Mouse (Mus musculus) cerebellum, adult 8-10 months (tissue): Measurements from ENCODE around the gene Atp11a.

Experiments used
- DNase-seq: peaks from one replicate; pipeline ENCODE4 v3.0.0; 2022

The Atp11a gene

DNA sequence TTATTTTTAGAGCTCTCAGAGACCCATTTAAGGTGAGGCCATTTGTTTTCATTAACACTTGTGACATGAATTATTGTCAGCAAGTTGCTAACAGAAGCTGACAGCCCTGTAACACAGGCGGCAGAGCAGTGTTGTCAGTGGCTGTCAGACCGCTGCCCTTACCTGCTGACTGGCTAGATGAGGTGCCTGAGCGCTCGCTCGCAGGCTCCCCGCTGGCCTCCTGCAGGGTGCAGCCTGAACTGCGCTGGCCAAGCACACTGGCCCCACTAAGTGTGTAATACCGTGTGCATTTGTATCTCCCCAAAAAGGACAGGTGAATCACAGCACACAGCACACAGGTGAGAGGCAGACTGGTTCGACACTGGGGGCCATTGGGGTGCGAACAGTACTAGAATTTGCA lies 67.7 kb downstream of the Atp11a start:
- DNase-seq: no peak

GRCm38 (mm10) chr8:12825236-12825635 lies 68.4 kb downstream of the Atp11a start:
- DNase-seq: no peak

GRCm38 (mm10) chr8:12825686-12826237 lies 68.9 kb downstream of the Atp11a start:
- DNase-seq: no peak

DNA sequence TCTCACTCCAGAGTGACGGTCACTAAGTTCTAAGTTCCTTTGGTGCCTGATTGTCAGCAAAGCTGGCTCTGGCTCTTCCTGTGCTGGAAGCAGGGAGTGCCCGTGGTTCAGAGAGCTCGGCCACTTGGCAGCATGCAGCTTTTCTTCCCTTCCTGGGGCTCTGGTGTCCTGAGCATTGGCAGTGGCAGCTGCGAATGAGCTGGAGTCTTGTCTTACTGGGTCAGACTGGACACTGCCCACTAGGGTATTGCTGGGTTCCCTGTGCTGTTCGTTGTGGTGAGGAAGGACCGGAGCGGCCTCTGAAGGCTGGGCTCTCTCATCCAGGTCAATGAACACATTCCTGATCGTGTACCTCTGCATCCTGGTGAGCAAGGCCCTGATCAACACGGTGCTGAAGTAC lies 70.3 kb downstream of the Atp11a start:
- DNase-seq: no peak

- DNase-seq: no peak
Observed at GRCm38 (mm10) chr8:12828298-12828697, 71.5 kb downstream of the Atp11a start.

- no peak for DNase-seq
Observed at GRCm38 (mm10) chr8:12829381-12829780, 72.6 kb downstream of the Atp11a start.

DNA sequence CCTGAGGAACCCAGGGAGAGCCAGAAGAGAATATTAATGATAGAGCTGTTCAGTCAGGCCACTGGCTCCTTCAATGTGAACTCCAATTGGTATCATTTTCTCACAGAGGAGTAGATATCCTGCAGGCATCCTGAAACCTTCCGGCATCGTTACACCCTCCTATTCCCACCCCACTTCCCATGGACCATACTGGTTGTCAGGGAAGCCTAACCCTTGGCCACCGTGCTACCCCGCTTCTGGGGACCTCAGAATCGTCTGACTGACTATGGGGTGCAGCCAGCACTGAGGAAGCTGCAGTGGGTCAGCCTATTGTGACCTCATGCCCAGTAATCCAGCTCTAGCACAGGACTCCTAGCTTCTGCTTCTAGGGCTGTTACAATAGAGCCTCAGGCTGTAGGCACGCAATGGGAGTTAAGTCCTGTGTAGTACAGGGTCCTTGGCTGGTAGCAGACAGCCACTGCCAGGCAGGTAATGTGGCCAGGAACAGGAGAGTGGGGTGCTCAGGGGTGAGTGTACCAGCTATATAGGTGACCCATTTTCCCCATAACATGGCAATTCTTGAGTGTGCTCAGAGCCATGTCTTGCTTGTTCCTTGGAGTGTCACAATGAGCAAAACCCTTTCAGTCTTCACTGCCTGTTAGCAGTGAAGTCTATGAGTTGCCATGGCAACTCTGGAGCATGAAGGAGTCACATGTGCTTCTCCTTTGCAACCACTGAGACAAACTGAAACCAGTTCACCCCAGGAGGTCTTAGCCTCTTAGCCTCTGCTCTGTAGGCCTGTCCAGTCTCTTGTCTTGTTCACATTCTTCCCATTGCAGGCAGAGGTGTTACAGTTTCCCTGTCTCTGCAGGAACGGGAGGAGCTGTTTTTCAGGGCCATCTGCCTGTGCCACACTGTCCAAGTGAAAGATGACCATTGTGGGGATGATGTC lies 75.1 kb downstream of the Atp11a start:
- no peak for DNase-seq

- no peak for DNase-seq
Observed at GRCm38 (mm10) chr8:12833616-12834015, 76.8 kb downstream of the Atp11a start.

GRCm38 (mm10) chr8:12840834-12841233 lies 84.0 kb downstream of the Atp11a start:
- no peak for DNase-seq

DNA sequence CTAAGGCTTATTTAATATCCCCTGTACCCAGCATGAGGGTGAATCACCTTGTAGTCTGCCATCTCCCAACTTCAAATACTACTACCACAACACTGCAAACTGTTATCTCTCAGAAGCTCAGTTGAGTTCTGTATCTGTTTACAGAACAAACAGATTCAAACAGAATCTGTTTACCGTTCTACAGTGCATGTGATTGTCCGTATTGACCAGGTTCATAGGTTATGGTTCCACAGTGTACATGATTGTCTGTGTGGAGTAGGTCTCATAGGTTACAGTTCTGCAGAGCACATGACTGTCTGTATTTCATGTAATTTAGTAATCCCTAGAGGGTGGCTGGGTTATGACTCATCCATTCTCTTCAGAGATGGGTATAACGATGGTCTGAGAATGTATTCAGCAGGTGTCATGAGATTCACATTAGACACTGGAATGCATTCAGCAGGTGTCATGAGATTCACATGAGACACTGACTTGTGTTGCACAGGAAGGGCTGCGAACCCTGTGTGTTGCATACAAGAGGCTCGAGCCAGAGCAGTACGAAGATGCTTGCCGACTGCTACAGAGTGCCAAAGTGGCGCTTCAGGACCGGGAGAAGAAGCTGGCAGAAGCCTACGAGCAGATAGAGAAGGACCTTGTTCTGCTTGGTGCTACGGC lies 85.7 kb downstream of the Atp11a start:
- DNase-seq: no peak

GRCm38 (mm10) chr8:12844347-12844950 lies 87.6 kb downstream of the Atp11a start:
- peak; percentile 33 for DNase-seq

GRCm38 (mm10) chr8:12846447-12846846 lies 89.6 kb downstream of the Atp11a start:
- DNase-seq: no peak

DNA sequence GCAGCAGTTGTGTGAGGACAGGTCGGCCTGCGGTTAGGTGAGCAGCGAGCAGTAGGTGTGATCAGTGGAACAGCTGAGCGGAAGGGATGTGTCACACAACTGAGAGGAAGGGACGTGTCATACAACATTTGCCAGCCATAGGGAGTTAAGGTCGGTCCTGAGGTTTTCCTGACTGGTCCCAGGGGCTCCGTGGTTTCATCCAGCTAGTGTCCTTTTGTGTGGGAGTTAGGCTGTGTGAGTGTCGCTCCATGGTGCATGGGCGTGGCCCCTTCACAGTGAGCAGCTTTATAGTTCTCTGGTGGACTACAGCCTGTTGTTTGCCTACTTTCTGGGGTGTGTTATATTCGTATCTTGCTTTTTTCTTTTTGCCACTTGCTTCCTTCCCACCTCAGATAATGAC lies 94.4 kb downstream of the Atp11a start:
- no peak for DNase-seq

GRCm38 (mm10) chr8:12856038-12856437 lies 99.2 kb downstream of the Atp11a start:
- no peak for DNase-seq

DNA sequence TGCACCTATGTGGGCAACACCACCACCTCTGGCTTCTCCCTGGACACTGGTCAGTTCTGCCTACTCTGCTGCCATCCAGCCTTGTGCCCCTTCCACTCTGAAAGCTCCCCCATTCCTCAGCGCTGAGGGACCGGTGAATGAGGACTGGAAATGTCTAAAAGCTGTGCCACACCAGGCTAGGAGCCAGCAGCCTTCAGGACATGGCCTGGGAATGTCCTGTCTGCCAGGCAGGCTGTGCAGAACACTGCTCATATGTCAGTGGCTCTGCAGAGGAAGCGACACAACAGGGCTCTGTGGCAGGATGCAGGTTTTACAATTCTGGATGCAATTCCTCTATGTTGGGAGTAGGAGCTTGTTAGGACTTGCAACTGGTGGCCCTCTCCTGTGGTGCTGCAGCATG lies 106.2 kb downstream of the Atp11a start:
- no peak for DNase-seq

DNA sequence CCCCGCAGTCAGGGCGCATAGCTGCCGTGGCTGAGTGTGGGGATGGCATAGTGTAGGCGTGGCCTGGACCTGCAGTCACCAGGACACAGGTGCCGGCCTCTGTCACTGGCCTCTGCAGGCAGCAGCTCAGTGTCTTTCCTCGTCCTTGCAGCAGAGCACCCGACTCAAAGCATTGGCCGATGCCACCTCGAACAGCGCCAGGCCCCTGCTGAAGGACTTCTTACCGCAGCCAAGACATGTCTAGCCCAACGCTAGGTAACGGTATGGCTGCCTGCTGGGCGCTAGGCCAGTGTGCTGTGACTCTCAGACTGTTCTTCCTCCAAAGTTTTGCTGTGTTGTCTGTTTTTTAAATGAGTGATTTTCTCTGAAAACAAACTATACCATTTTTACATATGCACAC lies 106.8 kb downstream of the Atp11a start:
- DNase-seq: no peak

GRCm38 (mm10) chr8:12865790-12866189 lies 109.0 kb downstream of the Atp11a start:
- no peak for DNase-seq

- no peak for DNase-seq
Observed at GRCm38 (mm10) chr8:12869661-12870060, 112.8 kb downstream of the Atp11a start.

DNA sequence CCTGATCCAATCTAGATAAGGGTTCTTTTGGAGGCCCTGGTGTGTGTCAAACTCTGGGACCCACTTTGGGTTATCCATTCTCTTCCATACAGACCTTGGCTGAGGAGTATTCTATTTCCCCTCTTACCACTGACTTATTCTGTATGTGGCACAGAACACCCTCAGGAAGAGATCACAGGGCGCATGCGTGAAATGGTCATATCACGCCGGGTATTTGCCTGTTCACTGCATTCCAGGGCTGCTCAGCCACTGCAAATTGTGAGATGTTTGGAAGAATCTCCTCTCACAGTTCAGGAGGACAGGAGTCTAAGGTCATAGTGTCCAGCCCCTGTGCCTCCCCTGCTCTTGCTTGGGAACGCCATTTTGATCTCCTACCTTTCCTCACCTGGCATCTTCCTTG lies 113.8 kb downstream of the Atp11a start:
- no peak for DNase-seq

DNA sequence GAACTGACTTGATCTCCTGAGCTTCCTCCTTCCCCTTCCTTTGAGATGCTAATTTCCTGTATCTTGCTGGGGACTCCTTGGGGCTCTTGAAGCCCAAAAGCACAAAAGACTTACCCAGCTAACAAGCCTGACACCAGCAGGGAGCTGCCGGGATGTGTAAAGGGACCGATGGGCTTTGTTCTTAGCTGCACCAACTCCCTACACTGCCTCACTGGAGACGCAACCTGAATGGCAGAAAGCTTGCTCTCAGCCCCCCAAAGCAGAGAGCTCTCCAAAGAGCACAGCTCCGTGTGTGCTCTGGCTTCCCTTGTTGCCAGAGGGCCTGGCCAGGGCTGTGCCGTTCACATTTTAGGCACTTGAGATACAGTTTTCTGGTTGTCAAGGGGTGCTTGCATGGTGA lies 114.6 kb downstream of the Atp11a start:
- DNase-seq: no peak

DNA sequence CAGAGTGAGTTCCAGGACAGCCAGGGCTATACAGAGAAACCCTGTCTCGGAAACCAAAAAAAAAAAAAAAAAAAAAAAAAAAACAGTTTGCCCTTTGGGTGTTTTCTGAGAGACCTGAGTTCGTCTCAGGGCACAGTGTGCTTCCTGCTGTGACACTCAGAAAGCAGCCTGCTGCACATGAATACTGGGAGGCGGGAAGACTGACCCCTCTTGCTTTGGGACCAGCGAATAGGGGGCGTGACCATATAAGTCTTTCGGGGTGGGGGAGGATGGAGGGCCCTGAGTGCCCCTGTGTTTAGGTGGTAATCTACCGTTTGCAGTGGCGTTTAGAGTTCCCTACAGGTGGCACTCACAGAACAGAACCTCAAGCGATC lies 116.2 kb downstream of the Atp11a start:
- DNase-seq: no peak

DNA sequence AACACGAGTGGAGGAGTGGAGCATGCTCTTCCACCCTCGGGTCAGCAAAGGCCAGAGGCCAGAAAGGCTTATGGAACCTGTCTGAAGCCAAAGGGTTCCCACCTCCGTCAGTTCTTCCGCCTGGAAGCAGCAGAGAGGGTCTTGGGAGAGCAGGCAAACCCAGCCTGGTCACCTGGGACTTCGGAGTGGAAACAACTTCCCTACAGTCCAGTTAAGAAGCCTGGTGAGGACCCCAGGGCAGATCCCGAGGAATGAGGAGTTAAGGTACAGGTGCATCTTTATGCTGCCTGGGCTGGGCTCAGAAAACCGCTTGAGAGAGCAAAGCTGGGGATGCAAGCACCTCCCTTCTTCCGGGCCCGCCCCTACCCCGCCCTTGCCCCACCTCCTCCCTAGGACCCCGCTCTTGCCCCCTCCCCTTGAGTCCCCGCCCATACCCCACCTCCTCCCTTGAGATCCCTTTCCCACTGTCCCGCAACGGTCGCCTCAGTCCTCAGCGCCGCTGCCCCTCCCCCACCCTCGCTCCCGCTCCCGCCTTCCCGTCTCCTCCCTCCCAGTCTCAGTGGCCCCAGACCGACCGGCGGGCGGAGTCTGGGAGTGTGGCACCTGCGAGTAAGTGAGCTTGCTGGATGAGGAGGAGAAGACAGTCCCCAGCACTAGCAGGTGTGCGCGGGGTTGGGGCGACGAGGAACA lies 116.7 kb downstream of the Atp11a start, which contains the start of gene Mcf2l:
Mcf2l (plus strand) TSS at position 450 of the 690 bp plus-strand sequence.
- peak; percentile 74 for DNase-seq
